Mouse (Mus musculus): ENCODE data around the gene Cacnb1.

Gene Cacnb1

DNA sequence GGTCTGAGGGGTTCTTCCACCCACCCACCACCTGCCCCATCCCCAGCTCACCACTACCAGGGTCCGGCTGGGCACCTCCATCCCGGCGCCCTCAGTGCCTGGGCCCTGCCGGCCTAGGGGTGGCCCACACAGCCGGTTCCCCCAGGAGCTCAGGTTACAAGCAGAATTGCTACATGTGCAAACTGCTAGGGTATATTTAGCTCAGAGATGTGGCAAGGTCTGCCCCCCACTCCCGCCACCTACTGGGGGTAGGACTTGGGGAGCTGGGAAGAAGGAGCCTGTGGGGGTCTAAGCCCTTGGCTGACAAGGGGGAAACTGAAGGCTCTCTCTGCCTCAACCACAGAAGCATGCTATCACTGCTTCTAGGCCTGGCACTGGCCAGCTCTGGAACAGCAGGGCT, 4.6 kb downstream of the Cacnb1 start:
- in situ Hi-C loops (cut with MboI; ENCODE audit: unreplicated experiment in 2 of 2), result no loop called here

- in situ Hi-C loops (cut with MboI; ENCODE audit: unreplicated experiment in 2 of 2), result no loop called here
Observed at GRCm38 (mm10) chr11:98016824-98017223, 6.0 kb downstream of the Cacnb1 start.

- in situ Hi-C loops (cut with MboI; ENCODE audit: unreplicated experiment in 2 of 2), result no loop called here
Observed at GRCm38 (mm10) chr11:98016177-98016576, 6.7 kb downstream of the Cacnb1 start.

- in situ Hi-C loops (cut with MboI; ENCODE audit: unreplicated experiment in 2 of 2), result no loop called here
Observed at GRCm38 (mm10) chr11:98012831-98013230, 10.0 kb downstream of the Cacnb1 start.

DNA sequence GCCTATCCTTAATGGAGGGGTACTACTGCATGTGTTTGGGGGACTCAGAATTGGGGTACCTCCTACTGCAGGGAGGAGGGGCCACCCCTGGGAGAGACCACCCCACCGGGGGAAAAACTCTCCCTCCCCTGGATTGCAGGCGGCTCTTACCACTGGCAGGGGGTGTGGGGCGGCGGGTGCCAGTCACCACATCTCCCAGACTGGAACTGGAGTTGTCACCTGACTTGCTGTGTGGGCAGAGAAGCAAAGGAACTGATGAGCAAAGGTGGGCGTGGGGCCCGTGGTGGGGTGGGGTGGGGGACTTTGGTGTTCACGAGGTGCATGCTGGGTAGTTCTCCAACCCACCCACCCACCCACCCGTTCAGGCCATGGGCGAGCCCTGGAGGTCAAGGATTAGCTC, 11.1 kb downstream of the Cacnb1 start:
- in situ Hi-C loops (cut with MboI; ENCODE audit: unreplicated experiment in 2 of 2), result no loop called here

GRCm38 (mm10) chr11:98008087-98008486, 14.7 kb downstream of the Cacnb1 start:
- in situ Hi-C loops (cut with MboI; ENCODE audit: unreplicated experiment in 2 of 2), result no loop called here

DNA sequence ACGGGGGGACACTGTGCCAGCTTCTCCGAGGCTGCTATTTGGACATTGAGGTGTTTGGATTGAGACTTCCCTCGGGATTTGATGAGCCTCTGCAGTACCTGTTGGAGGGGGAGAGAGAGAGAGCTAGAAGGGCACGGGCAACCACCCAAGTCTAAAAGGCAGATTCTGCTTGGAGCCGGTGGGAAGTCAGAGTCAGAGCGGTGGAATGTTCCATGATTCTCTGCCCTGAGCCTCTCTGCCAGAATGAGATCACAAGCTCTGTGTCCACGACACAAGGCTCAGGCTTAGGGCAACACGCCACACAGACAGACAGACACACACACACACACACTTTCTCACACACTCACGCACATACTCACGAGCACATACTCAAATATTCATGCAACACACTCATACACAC, 17.1 kb downstream of the Cacnb1 start:
- in situ Hi-C loops (cut with MboI; ENCODE audit: unreplicated experiment in 2 of 2), result no loop called here

DNA sequence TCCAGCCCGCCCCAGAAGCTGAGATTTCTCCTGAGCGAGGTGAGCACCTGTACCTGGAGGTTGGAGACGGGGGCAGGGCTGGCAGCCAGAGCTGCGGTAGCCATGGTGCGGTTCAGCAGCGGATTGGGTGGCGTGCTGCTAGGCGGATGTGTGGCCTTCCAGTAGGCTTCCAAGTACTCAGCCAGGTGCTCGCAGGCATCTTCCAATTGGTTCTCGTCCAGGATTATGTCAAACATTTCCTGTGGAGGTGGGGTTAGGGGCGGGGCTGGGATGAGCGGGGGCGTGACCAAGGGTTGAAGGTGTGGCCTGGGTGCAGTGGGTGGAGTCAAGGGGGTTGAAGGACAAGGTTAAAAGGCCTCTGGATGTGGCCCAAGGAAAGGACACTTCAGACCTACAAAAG, 17.8 kb downstream of the Cacnb1 start:
- in situ Hi-C loops (cut with MboI; ENCODE audit: unreplicated experiment in 2 of 2), result no loop called here

GRCm38 (mm10) chr11:98004161-98004560, 18.7 kb downstream of the Cacnb1 start:
- in situ Hi-C loops (cut with MboI; ENCODE audit: unreplicated experiment in 2 of 2), result no loop called here

DNA sequence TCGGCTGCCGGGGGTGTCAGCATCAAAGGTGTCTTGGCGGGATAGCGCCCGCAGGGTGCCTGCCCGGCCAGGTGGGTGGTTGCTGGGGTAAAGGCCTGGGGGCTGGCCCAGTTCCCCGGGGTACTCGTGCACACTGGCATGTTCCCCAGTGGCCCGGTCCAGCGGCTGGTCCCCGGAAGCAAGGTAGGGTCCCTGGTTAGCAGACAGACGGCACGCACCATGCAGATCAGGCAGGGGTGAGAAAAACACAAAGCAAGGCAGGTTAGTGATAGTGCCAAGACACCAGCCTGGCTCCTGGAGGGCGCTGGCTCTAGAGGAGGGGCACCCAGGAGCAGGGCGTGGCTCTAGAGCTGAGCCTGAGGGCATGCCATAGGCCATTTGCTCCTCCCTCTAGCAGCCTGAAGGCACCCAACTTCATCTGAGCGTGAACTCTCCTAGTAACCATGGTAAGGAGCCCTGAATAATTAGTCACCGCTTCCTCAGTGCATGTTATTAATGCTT, 19.6 kb downstream of the Cacnb1 start:
- in situ Hi-C loops (cut with MboI; ENCODE audit: unreplicated experiment in 2 of 2), result no loop called here

DNA sequence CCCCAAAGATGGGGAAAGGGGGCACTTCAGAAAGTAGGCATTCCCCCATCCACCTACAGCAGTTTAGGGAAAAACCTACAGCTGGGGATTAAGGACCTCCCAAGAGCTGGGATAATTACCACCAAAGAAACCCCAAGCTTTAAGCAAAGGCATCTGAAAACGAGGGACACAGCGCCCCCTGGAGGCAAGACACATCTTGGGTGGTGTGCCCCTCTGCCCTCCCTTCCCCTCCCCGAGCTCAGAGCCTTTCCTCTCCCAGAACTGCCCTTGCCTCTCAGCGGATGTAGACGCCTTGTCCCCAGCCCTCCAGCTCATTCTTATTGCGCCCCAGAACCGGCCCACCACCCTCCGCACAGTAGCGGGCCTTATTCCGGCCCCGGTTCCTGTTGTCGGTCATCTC, 20.2 kb downstream of the Cacnb1 start:
- in situ Hi-C loops (cut with MboI; ENCODE audit: unreplicated experiment in 2 of 2), result no loop called here

GRCm38 (mm10) chr11:98001986-98002385, 20.8 kb downstream of the Cacnb1 start:
- in situ Hi-C loops (cut with MboI; ENCODE audit: unreplicated experiment in 2 of 2), result no loop called here

- in situ Hi-C loops (cut with MboI; ENCODE audit: unreplicated experiment in 2 of 2), result no loop called here
Observed at GRCm38 (mm10) chr11:98001351-98001824, 21.4 kb downstream of the Cacnb1 start.

GRCm38 (mm10) chr11:98000378-98001140, 22.3 kb downstream of the Cacnb1 start:
- in situ Hi-C loops (cut with MboI; ENCODE audit: unreplicated experiment in 2 of 2), result no loop called here

GRCm38 (mm10) chr11:97999748-98000147, 23.1 kb downstream of the Cacnb1 start:
- in situ Hi-C loops (cut with MboI; ENCODE audit: unreplicated experiment in 2 of 2), result loop anchor here in 1 of 2 experiments (10.0 kb wide), 1 partner anchor 745 kb away; the partner anchor contains the start of gene Thra

- in situ Hi-C loops (cut with MboI; ENCODE audit: unreplicated experiment in 2 of 2), result loop anchor here in 1 of 2 experiments (10.0 kb wide), 1 partner anchor 746 kb away; the partner anchor contains the start of gene Thra
Observed at GRCm38 (mm10) chr11:97998898-97999608, 23.8 kb downstream of the Cacnb1 start.

DNA sequence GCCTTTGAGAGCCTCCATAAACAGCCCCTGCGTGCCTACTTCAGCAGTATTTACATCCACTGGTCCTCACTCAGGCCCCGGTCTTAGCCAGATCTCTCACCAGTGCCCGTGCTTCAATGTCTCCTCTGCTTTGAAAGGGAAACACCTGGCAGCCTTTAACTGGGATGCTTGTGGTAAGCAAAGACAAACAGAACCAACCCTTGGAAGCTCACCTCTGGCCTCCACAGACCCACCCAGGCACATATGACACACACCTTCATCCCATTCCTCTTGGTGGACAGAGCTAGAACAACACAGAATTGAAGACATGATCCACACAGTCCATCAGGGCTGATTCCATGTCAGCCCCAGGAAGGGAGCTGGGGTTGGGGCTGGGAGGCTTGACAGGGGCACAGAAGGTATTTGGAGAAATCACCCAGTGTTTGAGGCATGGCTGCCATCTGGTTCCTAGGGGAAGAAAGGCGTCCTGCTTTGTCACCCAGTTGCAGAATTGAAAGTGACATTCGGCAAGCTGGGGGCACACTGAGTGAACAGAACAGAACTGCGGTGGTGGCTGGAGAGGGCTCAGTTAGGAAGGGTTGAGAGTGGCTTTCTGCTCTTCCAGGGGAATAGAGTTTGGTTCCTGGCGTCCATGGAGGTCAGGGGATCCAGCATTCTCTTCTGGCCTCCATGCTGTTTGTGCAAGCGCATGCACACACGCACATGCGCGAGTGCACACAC, 24.6 kb downstream of the Cacnb1 start:
- in situ Hi-C loops (cut with MboI; ENCODE audit: unreplicated experiment in 2 of 2), result loop anchor here in 1 of 2 experiments (10.0 kb wide), 1 partner anchor 747 kb away; the partner anchor contains the start of gene Thra

- in situ Hi-C loops (cut with MboI; ENCODE audit: unreplicated experiment in 2 of 2), result loop anchor here in 1 of 2 experiments (10.0 kb wide), 1 partner anchor 747 kb away; the partner anchor contains the start of gene Thra
Observed at GRCm38 (mm10) chr11:97997387-97997960, 25.4 kb downstream of the Cacnb1 start.

DNA sequence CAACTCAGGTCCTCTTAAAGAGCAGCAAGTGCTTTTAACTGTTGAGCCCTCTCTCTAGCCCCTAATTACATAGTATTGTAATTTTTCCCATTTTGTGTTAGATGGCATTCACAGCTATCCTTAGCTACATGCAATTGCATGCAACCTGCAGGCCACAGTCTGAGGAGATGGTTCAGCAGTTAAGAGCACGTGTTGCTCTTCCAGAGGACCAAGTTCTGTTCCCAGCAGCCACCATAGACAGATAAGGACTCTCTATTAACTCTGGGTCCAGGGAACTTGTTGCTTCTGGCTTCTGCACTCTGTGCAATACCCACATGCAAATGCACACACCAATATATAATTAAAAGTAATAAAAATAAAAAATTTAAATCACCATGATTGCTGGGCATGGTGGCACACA, 26.1 kb downstream of the Cacnb1 start:
- in situ Hi-C loops (cut with MboI; ENCODE audit: unreplicated experiment in 2 of 2), result loop anchor here in 1 of 2 experiments (10.0 kb wide), 1 partner anchor 748 kb away; the partner anchor contains the start of gene Thra
